Mouse (Mus musculus): ENCODE measurements around the gene Ubqln1.

Ubqln1 gene

GRCm38 (mm10) chr13:58201343-58201742 lies 14.1 kb downstream of the Ubqln1 start:
- DNase-seq (ENCODE audit: low spot score), result no peak

GRCm38 (mm10) chr13:58197981-58198640 lies 17.3 kb downstream of the Ubqln1 start:
- no peak for DNase-seq (ENCODE audit: low spot score)

- DNase-seq (ENCODE audit: low spot score), result no peak
These were observed 18.2 kb downstream of the Ubqln1 start for GRCm38 (mm10) chr13:58197211-58197610.

GRCm38 (mm10) chr13:58194908-58195307 lies 20.5 kb downstream of the Ubqln1 start:
- DNase-seq (ENCODE audit: low spot score), result no peak

- no peak for DNase-seq (ENCODE audit: low spot score)
These were observed 22.2 kb downstream of the Ubqln1 start for GRCm38 (mm10) chr13:58193221-58193620.

GRCm38 (mm10) chr13:58192146-58192545 lies 23.3 kb downstream of the Ubqln1 start:
- DNase-seq (ENCODE audit: low spot score), result no peak

- DNase-seq (ENCODE audit: low spot score), result no peak
These were observed 23.9 kb downstream of the Ubqln1 start for GRCm38 (mm10) chr13:58191516-58191915.

GRCm38 (mm10) chr13:58189473-58189872 lies 26.0 kb downstream of the Ubqln1 start:
- no peak for DNase-seq (ENCODE audit: low spot score)

GRCm38 (mm10) chr13:58188412-58188811 lies 27.0 kb downstream of the Ubqln1 start:
- DNase-seq (ENCODE audit: low spot score), result peak; percentile 91

GRCm38 (mm10) chr13:58187751-58188150 lies 27.7 kb downstream of the Ubqln1 start:
- no peak for DNase-seq (ENCODE audit: low spot score)

GRCm38 (mm10) chr13:58186281-58186680 lies 29.2 kb downstream of the Ubqln1 start:
- DNase-seq (ENCODE audit: low spot score), result no peak

GRCm38 (mm10) chr13:58184111-58184510 lies 31.3 kb downstream of the Ubqln1 start:
- no peak for DNase-seq (ENCODE audit: low spot score)

GRCm38 (mm10) chr13:58181607-58182551 lies 33.6 kb downstream of the Ubqln1 start:
- no peak for DNase-seq (ENCODE audit: low spot score)

- peak; percentile 100 for DNase-seq (ENCODE audit: low spot score)
These were observed 37.8 kb downstream of the Ubqln1 start for GRCm38 (mm10) chr13:58177511-58178208.

GRCm38 (mm10) chr13:58176105-58176504 lies 39.3 kb downstream of the Ubqln1 start:
- no peak for DNase-seq (ENCODE audit: low spot score)

GRCm38 (mm10) chr13:58168119-58168518 lies 47.3 kb downstream of the Ubqln1 start:
- no peak for DNase-seq (ENCODE audit: low spot score)

GRCm38 (mm10) chr13:58163343-58163742 lies 52.1 kb downstream of the Ubqln1 start:
- no peak for DNase-seq (ENCODE audit: low spot score)

- no peak for DNase-seq (ENCODE audit: low spot score)
These were observed 54.7 kb downstream of the Ubqln1 start for GRCm38 (mm10) chr13:58160761-58161160.

- DNase-seq (ENCODE audit: low spot score), result peak; percentile 88
These were observed 57.1 kb downstream of the Ubqln1 start for GRCm38 (mm10) chr13:58158099-58158912.

GRCm38 (mm10) chr13:58157447-58158098 lies 57.9 kb downstream of the Ubqln1 start, which contains the start of gene Idnk:
Gene Idnk (plus strand): TSS chr13:58157649.
- peak; percentile 92 for DNase-seq (ENCODE audit: low spot score)

GRCm38 (mm10) chr13:58157036-58157435 lies 58.4 kb downstream of the Ubqln1 start:
- no peak for DNase-seq (ENCODE audit: low spot score)
